Mouse (Mus musculus) right cerebral cortex, adult 2 months (tissue): ENCODE measurements around the gene Hydin.
"Not testable (repeated sequence)": the region's sequence is repeated elsewhere in the genome, so short reads cannot be mapped to it uniquely, and the experiment has no call there.

Source experiments
- DNase-seq, 2 experiments: peaks; one replicate each; pipeline ENCODE4 v3.0.0; 2021 to 2022; ENCODE audit warnings: low spot score in 2 of 2

Hydin gene

GRCm38 (mm10) chr8:110266741-110267140, at the start of gene Hydin:
Hydin (plus strand) TSS chr8:110266977.
- peak; percentile 94 to 95 for DNase-seq

GRCm38 (mm10) chr8:110217198-110217597, 49.6 kb upstream of the Hydin start:
- peak; percentile 14 to 31 for DNase-seq

- DNase-seq = peak; percentile 100
Measured at GRCm38 (mm10) chr8:110217681-110218131, 49.1 kb upstream of the Hydin start.

GRCm38 (mm10) chr8:110218511-110218910, 48.3 kb upstream of the Hydin start:
- no peak for DNase-seq

- no peak for DNase-seq
Measured at GRCm38 (mm10) chr8:110220936-110221335, 45.8 kb upstream of the Hydin start.

GRCm38 (mm10) chr8:110230803-110231202, 36.0 kb upstream of the Hydin start:
- DNase-seq = no peak

- DNase-seq = peak in 1 of 2 experiments; percentile 12
Measured at GRCm38 (mm10) chr8:110242278-110243177, 24.2 kb upstream of the Hydin start.

- no peak for DNase-seq
Measured at GRCm38 (mm10) chr8:110244566-110244965, 22.2 kb upstream of the Hydin start.

GRCm38 (mm10) chr8:110247238-110247637, 19.5 kb upstream of the Hydin start:
- DNase-seq = no peak

- DNase-seq = no peak
Measured at GRCm38 (mm10) chr8:110253986-110254385, 12.8 kb upstream of the Hydin start.

- DNase-seq = no peak
Measured at GRCm38 (mm10) chr8:110265796-110266305, 926 bp upstream of the Hydin start.

- DNase-seq = no peak
Measured at GRCm38 (mm10) chr8:110267268-110267667, 491 bp downstream of the Hydin start.

- DNase-seq = no peak
Measured at GRCm38 (mm10) chr8:110270659-110271058, 3.9 kb downstream of the Hydin start.

GRCm38 (mm10) chr8:110273394-110273793, 6.6 kb downstream of the Hydin start:
- no peak for DNase-seq

- no peak for DNase-seq
Measured at GRCm38 (mm10) chr8:110275465-110276258, 8.9 kb downstream of the Hydin start.

- DNase-seq = no peak
Measured at GRCm38 (mm10) chr8:110276259-110276560, 9.4 kb downstream of the Hydin start.

- no peak for DNase-seq
Measured at GRCm38 (mm10) chr8:110312715-110313114, 45.9 kb downstream of the Hydin start.

- no peak for DNase-seq
Measured at GRCm38 (mm10) chr8:110315826-110316225, 49.0 kb downstream of the Hydin start.

- DNase-seq = no peak
Measured at GRCm38 (mm10) chr8:110319586-110319985, 52.8 kb downstream of the Hydin start.

GRCm38 (mm10) chr8:110321446-110321845, 54.7 kb downstream of the Hydin start:
- DNase-seq = no peak

- DNase-seq = no peak
Measured at GRCm38 (mm10) chr8:110323981-110324574, 57.3 kb downstream of the Hydin start.

GRCm38 (mm10) chr8:110327120-110327519, 60.3 kb downstream of the Hydin start:
- DNase-seq = not testable (repeated sequence)
